Mouse (Mus musculus) E14TG2a.4 (cell line): ENCODE data around the gene Fbxl2.

Experiments used
- H3K27me3 ChIP-seq: 2 replicates; pipeline ENCODE4 v1.6.1; 2014; ENCODE audit warnings: low read length, control low read depth; ENCODE audit not compliant: insufficient read depth
- H3K36me3 ChIP-seq: 2 replicates; pipeline ENCODE4 v1.6.1; 2014; ENCODE audit warnings: low read length, control low read depth; ENCODE audit not compliant: insufficient read depth
- H3K4me1 ChIP-seq: replicated peaks from 2 replicates; pipeline ENCODE4 v1.6.1; 2014; ENCODE audit warnings: low read depth, low read length, control low read depth
- H3K4me3 ChIP-seq: replicated peaks from 2 replicates; pipeline ENCODE4 v1.5.1; 2014; ENCODE audit warnings: mild to moderate bottlenecking, low read length
- H3K9me3 ChIP-seq: 2 replicates; pipeline ENCODE4 v1.6.1; 2014; ENCODE audit warnings: low read length, control low read depth
- CTCF ChIP-seq: conservative IDR thresholded peaks from 2 replicates; pipeline ENCODE4 v1.5.1; 2014; ENCODE audit warnings: low read length
- NANOG ChIP-seq: IDR thresholded peaks from 2 replicates; pipeline ENCODE4 v1.6.1; 2014; ENCODE audit warnings: borderline replicate concordance, low read length, mixed read lengths
- POU5F1 ChIP-seq: IDR thresholded peaks from 2 replicates; pipeline ENCODE4 v1.6.1; 2014; ENCODE audit warnings: low read length, borderline replicate concordance

Gene Fbxl2

DNA sequence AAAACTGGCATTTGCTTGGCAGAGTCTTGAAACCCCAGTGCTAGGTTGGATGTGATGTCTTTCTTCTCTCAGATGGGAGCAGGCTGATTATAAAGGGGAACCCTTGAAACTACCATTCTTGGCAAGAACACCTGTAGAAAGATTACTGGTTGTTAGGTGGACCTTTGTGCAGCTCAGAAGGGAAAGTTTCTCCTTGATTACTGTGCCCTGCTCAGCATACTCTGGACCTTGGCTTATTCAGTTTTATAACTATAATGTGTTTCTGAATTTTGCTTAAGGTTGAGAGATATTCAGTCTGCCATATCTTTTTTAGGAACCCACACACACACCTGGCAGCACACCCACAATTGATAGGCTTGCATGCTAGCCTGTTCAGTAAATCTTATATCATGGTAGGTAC is 82.3 kb downstream of the Fbxl2 start:
- Histone ChIP-seq H3K36me3 (peaks cover 100% of the 10 kb centered on the region), H3K9me3 (no peaks in the 10 kb centered on the region), H3K4me3 (no peak overlapping the region), H3K4me1 (0 out of 2 replicates have a peak, but pooled peaks cover 5% of the 10 kb centered on the region), H3K27me3 (no peaks in the 10 kb centered on the region)
- TF ChIP-seq NANOG (no peak), POU5F1 (no peak)

DNA sequence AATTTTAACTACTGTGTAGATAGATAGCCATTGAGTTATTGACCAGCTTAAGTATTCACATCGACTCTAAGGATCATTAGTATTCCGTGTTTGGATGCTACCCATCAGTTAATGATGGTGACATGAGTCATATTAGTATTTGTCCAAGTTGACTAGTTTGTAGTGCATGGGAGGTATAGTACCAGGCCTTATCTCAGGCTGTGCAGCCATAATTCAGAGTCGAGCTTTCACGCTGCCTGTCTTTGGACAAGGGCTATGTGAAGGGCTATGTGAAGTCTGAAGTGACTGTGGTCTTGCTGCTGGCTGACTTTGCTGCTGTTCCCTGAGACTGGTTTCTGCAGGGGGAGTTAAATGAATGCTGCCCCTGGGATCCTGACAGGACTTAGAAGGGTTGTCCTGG is 88.2 kb downstream of the Fbxl2 start:
- TF ChIP-seq NANOG (no peak), CTCF (no peak), POU5F1 (no peak)
- Histone ChIP-seq H3K4me3 (no peak overlapping the region), H3K9me3 (no peaks in the 10 kb centered on the region), H3K36me3 (peaks cover 95% of the 10 kb centered on the region), H3K27me3 (no peaks in the 10 kb centered on the region), H3K4me1 (no peaks in the 10 kb centered on the region)

DNA sequence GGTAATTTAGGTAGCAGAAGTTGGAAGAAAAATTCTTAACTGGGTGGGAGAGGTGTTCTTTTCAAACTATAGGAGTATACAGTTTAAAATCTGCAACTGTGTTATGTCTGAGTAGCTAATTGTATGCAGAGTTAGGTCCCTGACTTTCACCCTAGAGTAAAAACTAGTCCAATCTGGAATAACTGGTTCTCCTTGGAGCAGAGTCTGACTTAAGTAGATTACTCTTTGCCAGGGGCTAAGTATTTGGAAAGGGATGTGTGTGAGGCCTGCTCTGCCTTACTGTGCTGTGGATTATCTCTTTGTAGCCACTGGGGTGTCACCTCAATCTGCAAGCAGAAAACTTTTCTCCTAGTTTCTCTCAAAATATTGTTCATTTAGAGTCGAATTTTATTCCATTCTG is 98.8 kb downstream of the Fbxl2 start:
- H3K27me3 ChIP-seq, result no peaks in the 10 kb centered on the region
- no peak for TF ChIP-seq CTCF
- TF ChIP-seq NANOG, result peak; percentile 6; the same call in 1 of the 2 replicates
- H3K4me1 ChIP-seq, result peaks cover 35% of the 10 kb centered on the region
- H3K9me3 ChIP-seq, result no peaks in the 10 kb centered on the region
- H3K36me3 ChIP-seq, result peaks cover 78% of the 10 kb centered on the region
- H3K4me3 ChIP-seq, result no peak overlapping the region

DNA sequence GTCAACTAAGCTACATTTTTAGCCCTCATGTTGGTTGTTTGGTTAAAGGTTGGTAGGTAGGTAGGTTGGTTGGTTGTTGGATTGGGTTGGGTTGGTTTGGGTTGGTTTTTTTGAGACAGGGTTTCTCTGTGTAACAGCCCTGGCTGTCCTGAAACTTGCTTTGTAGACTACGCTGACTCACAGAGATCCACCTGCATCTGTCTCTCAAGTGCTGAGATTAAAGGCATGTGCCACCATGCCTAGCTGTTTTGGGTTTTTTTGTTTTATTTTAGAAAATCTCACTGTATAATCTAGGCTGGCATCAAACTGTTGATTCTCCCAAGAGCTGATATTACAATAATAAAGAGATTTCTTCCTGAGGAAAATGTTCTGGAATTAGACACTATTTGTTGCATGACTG is 102.6 kb downstream of the Fbxl2 start:
- TF ChIP-seq NANOG (no peak), POU5F1 (no peak), CTCF (no peak)
- Histone ChIP-seq H3K27me3 (no peaks in the 10 kb centered on the region), H3K4me1 (peaks cover 69% of the 10 kb centered on the region), H3K36me3 (peaks cover 53% of the 10 kb centered on the region), H3K9me3 (no peaks in the 10 kb centered on the region), H3K4me3 (no peak overlapping the region)

DNA sequence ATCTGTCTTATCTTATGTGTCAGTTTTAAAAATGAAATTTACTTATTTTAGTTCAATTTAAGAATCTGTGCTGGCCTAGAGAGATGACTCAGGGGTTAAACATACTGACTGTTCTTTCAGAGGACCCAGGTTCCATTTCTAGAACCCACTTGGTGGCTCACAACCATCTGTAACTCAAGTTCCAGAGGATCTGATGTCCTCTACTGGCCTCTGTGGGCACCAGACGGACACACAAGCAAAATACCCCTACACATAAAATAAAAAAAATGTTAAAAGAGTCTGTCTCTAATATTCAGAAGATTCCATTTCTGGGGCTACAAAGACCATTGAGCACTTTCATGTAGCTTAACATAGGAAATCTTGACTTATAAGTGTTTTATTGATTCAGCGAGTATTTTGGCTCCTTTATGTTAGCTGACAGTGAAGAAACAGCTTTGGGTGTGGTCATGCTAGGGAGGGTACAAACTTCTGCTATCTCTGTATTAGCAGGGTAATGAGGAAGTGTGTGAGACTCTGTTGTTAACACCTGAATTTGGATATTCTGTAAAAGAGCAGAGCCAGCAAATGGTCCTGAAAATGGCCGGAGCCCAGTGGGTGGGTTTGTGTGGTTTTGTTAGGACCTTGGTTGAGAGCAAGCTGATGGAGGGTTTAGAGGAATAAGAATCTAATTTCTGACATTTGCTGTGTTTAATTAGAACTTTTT is 104.7 kb downstream of the Fbxl2 start:
- H3K27me3 ChIP-seq, result no peaks in the 10 kb centered on the region
- H3K4me3 ChIP-seq, result no peak overlapping the region
- TF ChIP-seq POU5F1, result no peak
- no peak for TF ChIP-seq CTCF
- TF ChIP-seq NANOG, result no peak
- peaks cover 47% of the 10 kb centered on the region for H3K36me3 ChIP-seq
- peaks cover 72% of the 10 kb centered on the region for H3K4me1 ChIP-seq
- H3K9me3 ChIP-seq, result no peaks in the 10 kb centered on the region

DNA sequence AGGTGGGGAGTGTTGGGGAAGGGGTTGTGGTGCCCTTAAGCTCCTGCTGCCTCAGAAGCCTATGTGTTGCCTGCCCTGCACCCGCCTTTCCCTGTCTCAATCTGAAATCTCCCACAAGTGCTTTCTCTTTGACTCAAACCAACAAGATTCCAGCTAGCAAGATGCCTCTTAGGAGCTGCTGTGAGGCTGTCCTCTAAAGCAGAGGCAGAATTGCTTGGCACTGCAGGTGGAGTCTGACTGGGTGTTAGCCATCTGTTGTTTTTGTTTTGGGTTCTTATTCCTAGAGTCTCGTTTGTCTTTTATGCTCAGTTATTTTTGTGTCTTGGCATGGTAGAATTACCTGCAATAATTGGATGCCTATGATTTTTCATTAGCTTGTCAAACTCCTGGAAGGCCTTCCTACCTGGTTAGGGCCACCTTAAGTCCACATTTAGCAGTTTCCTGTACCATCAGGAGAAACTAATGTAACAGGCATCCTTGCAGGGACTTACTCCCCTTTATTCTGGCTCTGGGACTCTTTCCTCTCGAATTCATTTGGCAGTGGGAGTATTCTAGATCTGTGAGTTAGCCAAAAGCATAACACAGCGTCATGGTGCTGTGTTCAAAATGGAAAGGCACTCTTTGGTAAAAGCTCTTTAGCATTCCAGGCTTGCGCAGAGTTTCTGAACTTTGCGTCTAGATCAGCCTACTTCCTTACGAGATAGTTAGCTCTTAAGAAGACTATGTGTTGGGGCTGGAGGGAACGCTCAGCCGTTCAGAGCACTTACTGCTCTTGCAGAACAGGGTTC is 106.7 kb downstream of the Fbxl2 start:
- peaks cover 29% of the 10 kb centered on the region for H3K36me3 ChIP-seq
- no peaks in the 10 kb centered on the region for H3K9me3 ChIP-seq
- H3K27me3 ChIP-seq, result no peaks in the 10 kb centered on the region
- no peak overlapping the region for H3K4me3 ChIP-seq
- H3K4me1 ChIP-seq, result peaks cover 85% of the 10 kb centered on the region
- TF ChIP-seq POU5F1 (no peak), NANOG (no peak), CTCF (no peak)

DNA sequence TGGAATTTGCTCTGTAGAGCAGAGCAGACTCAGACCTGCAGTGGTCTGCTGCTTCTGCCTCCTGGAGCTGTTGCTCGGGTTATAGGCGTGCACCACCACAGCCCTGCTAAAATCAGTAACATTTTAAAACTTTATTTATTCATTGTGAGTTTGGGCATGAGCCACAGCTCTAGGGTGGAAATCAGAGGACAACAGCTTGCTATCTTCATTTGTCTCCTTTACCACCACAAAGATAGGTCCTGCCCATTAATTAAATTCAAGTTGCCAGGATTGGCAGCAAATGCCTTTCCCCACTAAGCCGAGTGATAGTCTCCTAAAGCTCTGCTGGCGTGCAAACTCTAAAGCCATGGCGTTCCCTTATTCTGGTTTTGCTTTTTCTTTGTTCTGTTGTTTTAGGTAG is 110.4 kb downstream of the Fbxl2 start:
- peaks cover 27% of the 10 kb centered on the region for H3K36me3 ChIP-seq
- H3K4me3 ChIP-seq, result no peak overlapping the region
- no peaks in the 10 kb centered on the region for H3K27me3 ChIP-seq
- H3K4me1 ChIP-seq, result peaks cover 79% of the 10 kb centered on the region
- TF ChIP-seq CTCF (no peak), NANOG (no peak), POU5F1 (no peak)
- no peaks in the 10 kb centered on the region for H3K9me3 ChIP-seq

DNA sequence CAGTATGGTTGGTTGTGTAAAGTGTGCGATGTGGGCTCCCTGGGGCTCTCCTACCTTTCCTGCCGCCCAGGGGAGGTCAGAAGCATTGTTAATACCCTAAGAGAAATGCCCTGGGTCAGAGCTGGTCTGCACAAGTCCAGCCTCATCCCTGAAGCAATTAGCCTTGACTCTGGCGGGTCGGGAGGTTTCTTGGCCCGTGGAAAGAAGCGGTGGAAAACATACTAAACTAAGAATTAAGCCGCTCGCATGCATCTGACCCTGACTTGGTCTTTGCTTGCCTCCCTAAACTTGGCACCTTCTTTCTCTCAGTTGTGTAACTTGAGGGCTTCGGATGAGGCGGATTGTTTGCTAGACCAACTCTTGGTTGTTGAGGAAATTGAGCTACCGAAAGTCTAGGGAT is 113.5 kb downstream of the Fbxl2 start:
- H3K4me1 ChIP-seq, result peaks cover 61% of the 10 kb centered on the region
- H3K9me3 ChIP-seq, result no peaks in the 10 kb centered on the region
- H3K4me3 ChIP-seq, result peak overlapping the region; percentile 93
- 0 out of 2 replicates have a peak, but pooled peaks cover 1% of the 10 kb centered on the region for H3K27me3 ChIP-seq
- TF ChIP-seq POU5F1, result no peak
- TF ChIP-seq CTCF, result no peak
- no peak for TF ChIP-seq NANOG
- peaks cover 9% of the 10 kb centered on the region; the same call in 1 of the 2 replicates for H3K36me3 ChIP-seq

DNA sequence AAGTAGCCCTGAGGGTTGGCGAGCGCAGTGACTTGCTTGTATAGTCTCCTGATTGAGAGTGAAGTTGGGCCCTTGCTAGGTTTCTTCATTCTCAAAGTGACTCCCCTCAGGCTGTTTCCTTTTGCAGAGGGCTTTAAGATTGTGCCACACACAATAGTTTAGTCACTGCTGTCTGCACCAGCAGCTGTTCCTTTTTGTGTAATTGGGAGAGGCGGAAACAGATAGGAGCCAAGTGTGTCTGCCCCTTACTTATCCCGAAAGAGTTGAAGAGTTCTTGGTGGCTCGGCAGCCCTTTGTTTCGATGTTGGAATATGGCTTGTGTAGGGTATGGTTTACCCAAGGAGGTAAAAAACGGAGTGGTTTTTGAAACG is 113.9 kb downstream of the Fbxl2 start:
- H3K4me1 ChIP-seq, result peaks cover 58% of the 10 kb centered on the region
- TF ChIP-seq CTCF (no peak), POU5F1 (no peak), NANOG (no peak)
- peak overlapping the region; percentile 93 for H3K4me3 ChIP-seq
- peaks cover 9% of the 10 kb centered on the region; the same call in 1 of the 2 replicates for H3K36me3 ChIP-seq
- H3K9me3 ChIP-seq, result no peaks in the 10 kb centered on the region
- 0 out of 2 replicates have a peak, but pooled peaks cover 5% of the 10 kb centered on the region for H3K27me3 ChIP-seq
